Mouse (Mus musculus) heart, embryonic 16.5 days (tissue): Measurements from ENCODE around the gene Cog6. TPM values are rescaled to one million over a fixed set of nuclear protein-coding genes. Genes with fewer than 3 reads are reported as not detected.
"Not testable (repeated sequence)": the region's sequence is repeated elsewhere in the genome, so short reads cannot be mapped to it uniquely, and the experiment has no call there.

Experiments used
- ATAC-seq: fragments of 200-750 bp; cut with Nextera tagmentation; replicated peaks from 2 replicates; pipeline ENCODE4 v1.8.0; 2017; ENCODE audit warnings: moderate number of reproducible peaks; ENCODE audit not compliant: insufficient read depth, low FRiP score; ENCODE audit errors: extremely low read depth
- H3K27ac ChIP-seq: fragments of 300-500 bp; sonication (generic); 2 replicates; pipeline ENCODE4 v1.5.1; 2014; ENCODE audit warnings: mild to moderate bottlenecking, low read length, control low read depth, moderate library complexity
- H3K27me3 ChIP-seq: fragments of 300-500 bp; sonication (generic); 2 replicates; pipeline ENCODE4 v1.6.1; 2014; ENCODE audit warnings: low read length, mixed read lengths; ENCODE audit not compliant: control insufficient read depth, insufficient read depth
- H3K36me3 ChIP-seq: fragments of 300-500 bp; sonication (generic); 2 replicates; pipeline ENCODE4 v1.6.1; 2014; ENCODE audit not compliant: control insufficient read depth, insufficient read depth
- H3K4me1 ChIP-seq: fragments of 300-500 bp; sonication (generic); 2 replicates; pipeline ENCODE4 v1.6.1; 2014; ENCODE audit warnings: low read length, mixed read lengths; ENCODE audit not compliant: control insufficient read depth, insufficient read depth
- H3K4me2 ChIP-seq: fragments of 300-500 bp; sonication (generic); 2 replicates; pipeline ENCODE4 v1.6.1; 2014; ENCODE audit warnings: low read depth, mild to moderate bottlenecking, control low read depth, low read length
- H3K4me3 ChIP-seq: fragments of 300-500 bp; sonication (generic); 2 replicates; pipeline ENCODE4 v1.5.1; 2014; ENCODE audit warnings: mild to moderate bottlenecking, control low read depth, low read length
- H3K9ac ChIP-seq: fragments of 300-500 bp; sonication (generic); 2 replicates; pipeline ENCODE4 v1.6.1; 2014; ENCODE audit warnings: low read length, control low read depth
- H3K9me3 ChIP-seq: fragments of 300-500 bp; sonication (generic); replicated peaks from 2 replicates; pipeline ENCODE4 v1.6.1; 2016; ENCODE audit warnings: low read length; ENCODE audit not compliant: control insufficient read depth
- WGBS: fragments of 180-500 bp; shearing (Covaris S2); extraction: QIAGEN DNeasy Blood & Tissue Kit; methylation state at CpG from one replicate; pipeline ENCODE4 v1.1.7; 2014; 5-methylcytosine and 5-hydroxymethylcytosine counted together
- polyA plus RNA-seq: library from polyadenylated mRNA; unstranded; fragments of >200 nt; fragmentation: Nextera tagmentation; extraction: Ambion mirVana; gene quantifications from 2 replicates; pipeline ENCODE4 v1.2.1, GENCODE M21; 2015

Gene Cog6
- polyA plus RNA-seq, 1 experiment from 2014 or later = 59.0 TPM

GRCm38 (mm10) chr3:52985508-52985941 is 31.5 kb downstream of the Cog6 start:
- not testable (repeated sequence) for ATAC-seq, H3K4me2 ChIP-seq, H3K27me3 ChIP-seq, H3K9ac ChIP-seq, H3K27ac ChIP-seq, H3K4me3 ChIP-seq, H3K9me3 ChIP-seq
- peaks cover 26% of the 10 kb centered on the region for H3K4me1 ChIP-seq
- 80% methylated on average over 7 of the region's 7 CpGs for WGBS
- H3K36me3 ChIP-seq = peaks cover 36% of the 10 kb centered on the region

GRCm38 (mm10) chr3:52983772-52984171 is 33.3 kb downstream of the Cog6 start:
- peak overlapping the region; percentile 87 for H3K27ac ChIP-seq
- peak overlapping the region; percentile 45 for H3K4me2 ChIP-seq
- H3K9me3 ChIP-seq = no peaks in the 10 kb centered on the region
- H3K9ac ChIP-seq = peak overlapping the region; percentile 56
- ATAC-seq = peak; percentile 77
- H3K4me1 ChIP-seq = peaks cover 26% of the 10 kb centered on the region
- peaks cover 29% of the 10 kb centered on the region for H3K36me3 ChIP-seq
- H3K4me3 ChIP-seq = no peak overlapping the region
- no peaks in the 10 kb centered on the region for H3K27me3 ChIP-seq
- WGBS = 44% methylated on average over 3 of the region's 3 CpGs

GRCm38 (mm10) chr3:52982993-52983392 is 34.0 kb downstream of the Cog6 start:
- H3K4me2 ChIP-seq = no peak overlapping the region
- ATAC-seq = no peak
- peak overlapping the region; percentile 75; the same call in 1 of the 2 replicates for H3K27ac ChIP-seq
- H3K4me1 ChIP-seq = peaks cover 26% of the 10 kb centered on the region
- WGBS = 59% methylated on average over 10 of the region's 10 CpGs
- H3K4me3 ChIP-seq = no peak overlapping the region
- no peaks in the 10 kb centered on the region for H3K27me3 ChIP-seq
- H3K9ac ChIP-seq = no peak overlapping the region; the same call in 1 of the 2 replicates
- H3K9me3 ChIP-seq = no peaks in the 10 kb centered on the region
- H3K36me3 ChIP-seq = peaks cover 25% of the 10 kb centered on the region

GRCm38 (mm10) chr3:52974674-52975556 is 42.1 kb downstream of the Cog6 start:
- Histone ChIP-seq H3K27me3 (no peaks in the 10 kb centered on the region), H3K4me3 (no peak overlapping the region), H3K27ac (no peak overlapping the region), H3K9me3 (no peaks in the 10 kb centered on the region), H3K4me2 (peak overlapping the region; percentile 15; the same call in 1 of the 2 replicates), H3K9ac (no peak overlapping the region), H3K4me1 (peaks cover 5% of the 10 kb centered on the region; the same call in 1 of the 2 replicates), H3K36me3 (no peaks in the 10 kb centered on the region)
- peak; percentile 72 for ATAC-seq
- WGBS = 40% methylated on average over 15 of the region's 15 CpGs

- WGBS = 79% methylated on average over 7 of the region's 7 CpGs
- H3K4me3 ChIP-seq = no peak overlapping the region
Measured at GRCm38 (mm10) chr3:52972916-52973315, 44.1 kb downstream of the Cog6 start.

GRCm38 (mm10) chr3:52967046-52967445 is 50.0 kb downstream of the Cog6 start:
- Histone ChIP-seq H3K27ac (no peak overlapping the region), H3K36me3 (no peaks in the 10 kb centered on the region), H3K4me2 (no peak overlapping the region), H3K4me1 (no peaks in the 10 kb centered on the region), H3K9ac (no peak overlapping the region), H3K4me3 (no peak overlapping the region), H3K9me3 (no peaks in the 10 kb centered on the region), H3K27me3 (no peaks in the 10 kb centered on the region)
- 82% methylated on average over 5 of the region's 5 CpGs for WGBS
- no peak for ATAC-seq

More at GRCm38 (mm10) chr3:52972916-52973315, 44.1 kb downstream of the Cog6 start:
- Histone ChIP-seq H3K27me3 (no peaks in the 10 kb centered on the region), H3K9ac (no peak overlapping the region), H3K27ac (no peak overlapping the region), H3K36me3 (no peaks in the 10 kb centered on the region), H3K4me2 (no peak overlapping the region), H3K9me3 (no peaks in the 10 kb centered on the region), H3K4me1 (peaks cover 5% of the 10 kb centered on the region; the same call in 1 of the 2 replicates)
- no peak for ATAC-seq

- no peak for ATAC-seq
- H3K27ac ChIP-seq = no peak overlapping the region
- H3K9ac ChIP-seq = no peak overlapping the region
- H3K36me3 ChIP-seq = no peaks in the 10 kb centered on the region
- no peak overlapping the region for H3K4me2 ChIP-seq
- H3K9me3 ChIP-seq = no peaks in the 10 kb centered on the region
- no peaks in the 10 kb centered on the region for H3K4me1 ChIP-seq
- H3K27me3 ChIP-seq = no peaks in the 10 kb centered on the region
- no peak overlapping the region for H3K4me3 ChIP-seq
- WGBS = 60% methylated on average over 7 of the region's 7 CpGs
Measured at GRCm38 (mm10) chr3:52964206-52964605, 52.8 kb downstream of the Cog6 start.

- Histone ChIP-seq H3K4me3 (no peak overlapping the region), H3K9me3 (no peaks in the 10 kb centered on the region), H3K9ac (no peak overlapping the region), H3K36me3 (no peaks in the 10 kb centered on the region), H3K4me2 (no peak overlapping the region), H3K27me3 (no peaks in the 10 kb centered on the region), H3K27ac (no peak overlapping the region), H3K4me1 (no peaks in the 10 kb centered on the region)
- 88% methylated on average over 8 of the region's 8 CpGs for WGBS
- no peak for ATAC-seq
Measured at GRCm38 (mm10) chr3:52963441-52963840, 53.6 kb downstream of the Cog6 start.

- H3K4me2 ChIP-seq = no peak overlapping the region
- no peak overlapping the region for H3K9ac ChIP-seq
- ATAC-seq = no peak
- H3K27ac ChIP-seq = no peak overlapping the region
- peaks cover 3% of the 10 kb centered on the region; the same call in 1 of the 2 replicates for H3K4me1 ChIP-seq
- H3K9me3 ChIP-seq = no peaks in the 10 kb centered on the region
- H3K36me3 ChIP-seq = no peaks in the 10 kb centered on the region
- 95% methylated on average over 14 of the region's 14 CpGs for WGBS
- no peak overlapping the region for H3K4me3 ChIP-seq
- no peaks in the 10 kb centered on the region for H3K27me3 ChIP-seq
Measured at GRCm38 (mm10) chr3:52962391-52962790, 54.6 kb downstream of the Cog6 start.
